Mouse (Mus musculus): ENCODE results near the gene Fam129a. TPM values are rescaled to one million over a fixed set of nuclear protein-coding genes. Genes with fewer than 3 reads are reported as not detected.

Gene Fam129a
- total RNA-seq, 1 experiment: 7.5 TPM

GRCm38 (mm10) chr1:151664837-151665431 lies 93.9 kb downstream of the Fam129a start:
- no peaks in the 10 kb centered on the region for H3K4me1 ChIP-seq (ENCODE audit: control insufficient read depth in 2 of 2, insufficient read depth in 2 of 2, low read length in 2 of 2, poor library complexity in 1 of 2)
- in situ Hi-C loops (cut with MboI; ENCODE audit: low sequenced_read_pairs in 2 of 2, unreplicated experiment in 2 of 2): no loop called here
- no peak for DNase-seq (ENCODE audit: low read depth, low spot score)
- TF ChIP-seq HCFC1 (IDR thresholded peaks at IDR 0.05; ENCODE audit: borderline replicate concordance, insufficient read depth, low read length) (no peak), ZC3H11A (IDR thresholded peaks at IDR 0.05; ENCODE audit: borderline replicate concordance, low read depth, low read length) (no peak), ZNF384 (IDR thresholded peaks at IDR 0.05; ENCODE audit: low read depth, low read length) (no peak), MAFK (IDR thresholded peaks at IDR 0.05; ENCODE audit: insufficient read depth, low read depth, low read length) (no peak), CHD2 (IDR thresholded peaks at IDR 0.05; ENCODE audit: low read depth, low read length) (no peak)
- H3K36me3 ChIP-seq (ENCODE audit: control insufficient read depth, insufficient read depth, low read length, poor library complexity, severe bottlenecking): no peaks in the 10 kb centered on the region; the same call in 1 of the 2 replicates
- H3K9ac ChIP-seq (ENCODE audit: insufficient read depth, low read depth, low read length, poor library complexity, severe bottlenecking): no peak overlapping the region
- H3K27ac ChIP-seq (ENCODE audit: insufficient read depth, low read depth, low read length, poor library complexity, severe bottlenecking): no peak overlapping the region
- no peaks in the 10 kb centered on the region for H3K9me3 ChIP-seq (ENCODE audit: control insufficient read depth, insufficient read depth, low read depth, low read length)
- no peak overlapping the region for H3K4me3 ChIP-seq (ENCODE audit: insufficient read depth in 1 of 2, low read depth in 1 of 2, low read length in 2 of 2, poor library complexity in 1 of 2, severe bottlenecking in 1 of 2)

GRCm38 (mm10) chr1:151667351-151668074 lies 96.5 kb downstream of the Fam129a start:
- no peaks in the 10 kb centered on the region for H3K9me3 ChIP-seq (ENCODE audit: control insufficient read depth, insufficient read depth, low read depth, low read length)

GRCm38 (mm10) chr1:151670006-151670591 lies 99.1 kb downstream of the Fam129a start:
- in situ Hi-C loops (cut with MboI; ENCODE audit: low sequenced_read_pairs in 2 of 2, unreplicated experiment in 2 of 2): no loop called here
- no peaks in the 10 kb centered on the region for H3K4me1 ChIP-seq (ENCODE audit: control insufficient read depth in 2 of 2, insufficient read depth in 2 of 2, low read length in 2 of 2, poor library complexity in 1 of 2)
- H3K4me3 ChIP-seq (ENCODE audit: insufficient read depth in 1 of 2, low read depth in 1 of 2, low read length in 2 of 2, poor library complexity in 1 of 2, severe bottlenecking in 1 of 2): no peak overlapping the region
- H3K9me3 ChIP-seq (ENCODE audit: control insufficient read depth, insufficient read depth, low read depth, low read length): no peaks in the 10 kb centered on the region
- H3K9ac ChIP-seq (ENCODE audit: insufficient read depth, low read depth, low read length, poor library complexity, severe bottlenecking): no peak overlapping the region
- no peak overlapping the region for H3K27ac ChIP-seq (ENCODE audit: insufficient read depth, low read depth, low read length, poor library complexity, severe bottlenecking)
- TF ChIP-seq ZNF384 (IDR thresholded peaks at IDR 0.05; ENCODE audit: low read depth, low read length): no peak
- no peak for TF ChIP-seq HCFC1 (IDR thresholded peaks at IDR 0.05; ENCODE audit: borderline replicate concordance, insufficient read depth, low read length)
- no peak for TF ChIP-seq ZC3H11A (IDR thresholded peaks at IDR 0.05; ENCODE audit: borderline replicate concordance, low read depth, low read length)
- no peak for TF ChIP-seq MAFK (IDR thresholded peaks at IDR 0.05; ENCODE audit: insufficient read depth, low read depth, low read length)
- no peak for TF ChIP-seq CHD2 (IDR thresholded peaks at IDR 0.05; ENCODE audit: low read depth, low read length)
- no peaks in the 10 kb centered on the region; the same call in 1 of the 2 replicates for H3K36me3 ChIP-seq (ENCODE audit: control insufficient read depth, insufficient read depth, low read length, poor library complexity, severe bottlenecking)
- no peak for DNase-seq (ENCODE audit: low read depth, low spot score)

More at GRCm38 (mm10) chr1:151667351-151668074, 96.5 kb downstream of the Fam129a start:
- Histone ChIP-seq H3K36me3 (ENCODE audit: control insufficient read depth, insufficient read depth, low read length, poor library complexity, severe bottlenecking) (no peaks in the 10 kb centered on the region; the same call in 1 of the 2 replicates), H3K27ac (ENCODE audit: insufficient read depth, low read depth, low read length, poor library complexity, severe bottlenecking) (no peak overlapping the region), H3K4me1 (ENCODE audit: control insufficient read depth in 2 of 2, insufficient read depth in 2 of 2, low read length in 2 of 2, poor library complexity in 1 of 2) (no peaks in the 10 kb centered on the region), H3K9ac (ENCODE audit: insufficient read depth, low read depth, low read length, poor library complexity, severe bottlenecking) (no peak overlapping the region), H3K4me3 (ENCODE audit: insufficient read depth in 1 of 2, low read depth in 1 of 2, low read length in 2 of 2, poor library complexity in 1 of 2, severe bottlenecking in 1 of 2) (no peak overlapping the region)
- no peak for TF ChIP-seq HCFC1 (IDR thresholded peaks at IDR 0.05; ENCODE audit: borderline replicate concordance, insufficient read depth, low read length)
- TF ChIP-seq CHD2 (IDR thresholded peaks at IDR 0.05; ENCODE audit: low read depth, low read length): no peak
- no peak for TF ChIP-seq ZNF384 (IDR thresholded peaks at IDR 0.05; ENCODE audit: low read depth, low read length)
- no peak for TF ChIP-seq ZC3H11A (IDR thresholded peaks at IDR 0.05; ENCODE audit: borderline replicate concordance, low read depth, low read length)
- no peak for TF ChIP-seq MAFK (IDR thresholded peaks at IDR 0.05; ENCODE audit: insufficient read depth, low read depth, low read length)
- no peak for DNase-seq (ENCODE audit: low read depth, low spot score)
- in situ Hi-C loops (cut with MboI; ENCODE audit: low sequenced_read_pairs in 2 of 2, unreplicated experiment in 2 of 2): no loop called here

GRCm38 (mm10) chr1:151675684-151676083 lies 104.7 kb downstream of the Fam129a start:
- no peak for DNase-seq (ENCODE audit: low read depth, low spot score)
- in situ Hi-C loops (cut with MboI; ENCODE audit: low sequenced_read_pairs in 2 of 2, unreplicated experiment in 2 of 2): no loop called here
- Histone ChIP-seq H3K4me3 (ENCODE audit: insufficient read depth in 1 of 2, low read depth in 1 of 2, low read length in 2 of 2, poor library complexity in 1 of 2, severe bottlenecking in 1 of 2) (no peak overlapping the region), H3K27ac (ENCODE audit: insufficient read depth, low read depth, low read length, poor library complexity, severe bottlenecking) (no peak overlapping the region), H3K9ac (ENCODE audit: insufficient read depth, low read depth, low read length, poor library complexity, severe bottlenecking) (no peak overlapping the region), H3K4me1 (ENCODE audit: control insufficient read depth in 2 of 2, insufficient read depth in 2 of 2, low read length in 2 of 2, poor library complexity in 1 of 2) (peaks cover 2 to 9% of the 10 kb centered on the region in 2 experiments; a peak in 2 of 4 replicates), H3K36me3 (ENCODE audit: control insufficient read depth, insufficient read depth, low read length, poor library complexity, severe bottlenecking) (no peaks in the 10 kb centered on the region), H3K9me3 (ENCODE audit: control insufficient read depth, insufficient read depth, low read depth, low read length) (no peaks in the 10 kb centered on the region)
- TF ChIP-seq ZNF384 (IDR thresholded peaks at IDR 0.05; ENCODE audit: low read depth, low read length) (no peak), CHD2 (IDR thresholded peaks at IDR 0.05; ENCODE audit: low read depth, low read length) (no peak), MAFK (IDR thresholded peaks at IDR 0.05; ENCODE audit: insufficient read depth, low read depth, low read length) (no peak), ZC3H11A (IDR thresholded peaks at IDR 0.05; ENCODE audit: borderline replicate concordance, low read depth, low read length) (no peak), HCFC1 (IDR thresholded peaks at IDR 0.05; ENCODE audit: borderline replicate concordance, insufficient read depth, low read length) (no peak)
